Mouse (Mus musculus): ENCODE results near the gene Ptch1. TPM values are rescaled to one million over a fixed set of nuclear protein-coding genes. Genes with fewer than 3 reads are reported as not detected.
A peak's percentile ranks its signal among the peaks of the same experiment; 100 is the strongest.

Gene Ptch1
- total and polyA plus RNA-seq, 2 experiments from 2014 or later = 7.9 to 27.8 TPM

DNA sequence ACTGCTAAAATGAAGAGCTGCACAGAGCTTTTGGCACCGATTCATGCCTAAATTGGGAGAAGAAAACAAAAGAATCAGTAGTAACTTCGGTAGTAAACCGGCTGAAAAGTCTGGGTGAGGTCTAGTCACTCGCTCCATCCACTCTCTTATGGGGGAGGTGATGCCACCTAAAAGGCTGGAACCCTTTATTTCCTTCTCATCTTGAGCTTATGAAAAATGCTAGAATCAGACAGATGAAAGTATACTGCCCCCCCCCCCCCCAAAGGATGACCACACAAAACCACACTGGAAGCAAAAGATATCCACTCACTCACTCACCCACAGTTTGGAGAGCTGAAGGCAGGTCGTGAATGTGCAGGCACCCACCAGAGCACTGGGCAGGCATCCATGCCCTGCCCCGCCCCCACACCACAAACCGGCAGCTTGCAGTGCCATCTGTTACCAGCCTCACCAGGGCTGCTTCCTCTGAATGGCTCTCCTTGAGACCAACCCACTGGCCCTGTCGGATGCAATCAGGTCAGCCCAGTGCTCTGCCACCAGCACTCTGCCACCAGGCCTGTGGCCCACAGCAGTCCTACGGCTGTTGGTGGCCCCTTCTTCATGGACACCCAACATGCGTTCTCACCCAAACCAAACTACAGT lies 21.0 kb downstream of the Ptch1 start:
- H3K36me3 ChIP-seq (ENCODE audit: insufficient read depth, low read length) = no peaks in the 10 kb centered on the region; the same call in 1 of the 2 replicates
- H3K9me3 ChIP-seq (ENCODE audit: low read length) = no peaks in the 10 kb centered on the region
- no peak for TF ChIP-seq CTCF (IDR thresholded peaks at IDR 0.05)
- peaks cover 5% of the 10 kb centered on the region; the same call in 1 of the 2 replicates for H3K4me1 ChIP-seq (ENCODE audit: insufficient read depth, low read length)
- no peak overlapping the region for H3K9ac ChIP-seq (replicated peaks; ENCODE audit: low read length, poor library complexity, severe bottlenecking)
- DNase-seq (ENCODE audit: low spot score) (peak; percentile 89), ATAC-seq (ENCODE audit: low FRiP score) (peak; percentile 83)
- H3K27ac ChIP-seq (ENCODE audit: low read depth, low read length) = peak overlapping the region; percentile 4
- H3K4me2 ChIP-seq (ENCODE audit: low read depth, low read length, poor library complexity, severe bottlenecking) = peak overlapping the region; percentile 15; the same call in 1 of the 2 replicates
- WGBS = 48% methylated on average over 10 of the region's 10 CpGs
- no peaks in the 10 kb centered on the region for H3K27me3 ChIP-seq (ENCODE audit: insufficient read depth, low read length)
- no peak overlapping the region for H3K4me3 ChIP-seq (ENCODE audit: low read depth, low read length)

GRCm38 (mm10) chr13:63551552-63552290 lies 21.7 kb downstream of the Ptch1 start:
- Histone ChIP-seq H3K9me3 (ENCODE audit: low read length) (no peaks in the 10 kb centered on the region), H3K4me1 (ENCODE audit: insufficient read depth, low read length) (peaks cover 5% of the 10 kb centered on the region; the same call in 1 of the 2 replicates), H3K4me3 (ENCODE audit: low read depth, low read length) (no peak overlapping the region), H3K4me2 (ENCODE audit: low read depth, low read length, poor library complexity, severe bottlenecking) (no peak overlapping the region), H3K27ac (ENCODE audit: low read depth, low read length) (peak overlapping the region; percentile 8), H3K36me3 (ENCODE audit: insufficient read depth, low read length) (peaks cover 4% of the 10 kb centered on the region; the same call in 1 of the 2 replicates), H3K27me3 (ENCODE audit: insufficient read depth, low read length) (no peaks in the 10 kb centered on the region), H3K9ac (replicated peaks; ENCODE audit: low read length, poor library complexity, severe bottlenecking) (no peak overlapping the region)
- ATAC-seq (ENCODE audit: low FRiP score) = no peak
- 54% methylated on average over 10 of the region's 10 CpGs for WGBS
- peak; percentile 67 for DNase-seq (ENCODE audit: low spot score)
- TF ChIP-seq CTCF (IDR thresholded peaks at IDR 0.05) = peak; percentile 34

DNA sequence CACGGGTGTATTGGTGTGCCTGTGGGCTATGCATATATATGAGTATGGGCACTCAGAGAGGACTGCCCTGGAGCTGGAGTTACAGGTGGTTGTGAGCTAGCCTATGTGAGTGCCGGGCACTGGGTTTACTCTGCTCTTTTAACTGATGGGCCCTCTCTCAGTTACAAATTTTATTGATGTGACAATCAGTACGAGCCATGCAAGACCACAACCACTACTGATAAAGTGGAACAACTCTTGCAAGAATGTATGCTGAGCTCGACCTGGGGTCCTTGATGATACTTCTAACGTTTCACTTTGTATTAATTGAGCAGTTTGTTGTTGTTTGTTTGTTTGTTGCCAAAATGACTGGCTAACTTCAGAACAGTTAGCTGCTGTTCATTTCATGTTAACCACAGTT lies 23.0 kb downstream of the Ptch1 start:
- H3K4me3 ChIP-seq (ENCODE audit: low read depth, low read length) = no peak overlapping the region
- 0 out of 2 replicates have a peak, but pooled peaks cover 5% of the 10 kb centered on the region for H3K4me1 ChIP-seq (ENCODE audit: insufficient read depth, low read length)
- no peaks in the 10 kb centered on the region for H3K27me3 ChIP-seq (ENCODE audit: insufficient read depth, low read length)
- H3K9ac ChIP-seq (replicated peaks; ENCODE audit: low read length, poor library complexity, severe bottlenecking) = no peak overlapping the region
- ATAC-seq (ENCODE audit: low FRiP score) = no peak
- TF ChIP-seq CTCF (IDR thresholded peaks at IDR 0.05) = no peak
- H3K36me3 ChIP-seq (ENCODE audit: insufficient read depth, low read length) = peaks cover 5% of the 10 kb centered on the region; the same call in 1 of the 2 replicates
- H3K27ac ChIP-seq (ENCODE audit: low read depth, low read length) = no peak overlapping the region
- no peak overlapping the region for H3K4me2 ChIP-seq (ENCODE audit: low read depth, low read length, poor library complexity, severe bottlenecking)
- no peaks in the 10 kb centered on the region for H3K9me3 ChIP-seq (ENCODE audit: low read length)
- 84% methylated on average over 5 of the region's 5 CpGs for WGBS
- no peak for DNase-seq (ENCODE audit: low spot score)

- H3K4me1 ChIP-seq (ENCODE audit: insufficient read depth, low read length) = 0 out of 2 replicates have a peak, but pooled peaks cover 5% of the 10 kb centered on the region
- WGBS = 48% methylated on average over 5 of the region's 5 CpGs
- DNase-seq (ENCODE audit: low spot score) (peak; percentile 75), ATAC-seq (ENCODE audit: low FRiP score) (no peak)
- H3K27ac ChIP-seq (ENCODE audit: low read depth, low read length) = no peak overlapping the region
- no peak overlapping the region for H3K4me2 ChIP-seq (ENCODE audit: low read depth, low read length, poor library complexity, severe bottlenecking)
- no peak overlapping the region for H3K4me3 ChIP-seq (ENCODE audit: low read depth, low read length)
- no peaks in the 10 kb centered on the region for H3K9me3 ChIP-seq (ENCODE audit: low read length)
- no peaks in the 10 kb centered on the region for H3K27me3 ChIP-seq (ENCODE audit: insufficient read depth, low read length)
- H3K36me3 ChIP-seq (ENCODE audit: insufficient read depth, low read length) = peaks cover 8% of the 10 kb centered on the region; the same call in 1 of the 2 replicates
- no peak overlapping the region for H3K9ac ChIP-seq (replicated peaks; ENCODE audit: low read length, poor library complexity, severe bottlenecking)
- TF ChIP-seq CTCF (IDR thresholded peaks at IDR 0.05) = no peak
Measured at GRCm38 (mm10) chr13:63549210-63549609, 24.2 kb downstream of the Ptch1 start.

GRCm38 (mm10) chr13:63548571-63548970 lies 24.8 kb downstream of the Ptch1 start:
- peaks cover 8% of the 10 kb centered on the region; the same call in 1 of the 2 replicates for H3K36me3 ChIP-seq (ENCODE audit: insufficient read depth, low read length)
- ATAC-seq (ENCODE audit: low FRiP score) = no peak
- no peak overlapping the region for H3K9ac ChIP-seq (replicated peaks; ENCODE audit: low read length, poor library complexity, severe bottlenecking)
- H3K4me1 ChIP-seq (ENCODE audit: insufficient read depth, low read length) = 0 out of 2 replicates have a peak, but pooled peaks cover 5% of the 10 kb centered on the region
- no peak overlapping the region for H3K4me3 ChIP-seq (ENCODE audit: low read depth, low read length)
- no peaks in the 10 kb centered on the region for H3K9me3 ChIP-seq (ENCODE audit: low read length)
- H3K4me2 ChIP-seq (ENCODE audit: low read depth, low read length, poor library complexity, severe bottlenecking) = no peak overlapping the region
- TF ChIP-seq CTCF (IDR thresholded peaks at IDR 0.05) = no peak
- WGBS = 81% methylated on average over 4 of the region's 4 CpGs
- no peak for DNase-seq (ENCODE audit: low spot score)
- no peaks in the 10 kb centered on the region for H3K27me3 ChIP-seq (ENCODE audit: insufficient read depth, low read length)
- H3K27ac ChIP-seq (ENCODE audit: low read depth, low read length) = peak overlapping the region; percentile 26; the same call in 1 of the 2 replicates

DNA sequence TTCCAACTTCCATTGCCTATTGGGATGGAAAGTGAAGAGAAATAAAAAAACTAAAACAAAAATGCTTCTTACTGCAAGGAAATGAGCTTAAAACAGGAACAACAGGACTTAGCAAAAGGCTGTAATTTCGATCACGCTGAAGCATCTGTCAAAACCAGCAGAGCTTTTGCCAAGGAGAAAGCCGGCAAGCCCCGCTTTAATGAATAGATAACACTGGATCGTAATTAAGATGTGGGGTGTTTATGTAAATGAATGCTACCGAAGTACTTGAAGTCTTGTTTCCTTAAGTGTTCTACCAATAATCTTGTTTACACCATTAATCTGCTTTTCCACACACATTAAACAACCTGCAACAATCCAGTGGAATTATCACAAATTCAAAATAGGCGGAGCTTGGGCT lies 28.1 kb downstream of the Ptch1 start:
- no peak for ATAC-seq (ENCODE audit: low FRiP score)
- H3K27me3 ChIP-seq (ENCODE audit: insufficient read depth, low read length) = no peaks in the 10 kb centered on the region
- no peak overlapping the region for H3K27ac ChIP-seq (ENCODE audit: low read depth, low read length)
- 0 out of 2 replicates have a peak, but pooled peaks cover 5% of the 10 kb centered on the region for H3K4me1 ChIP-seq (ENCODE audit: insufficient read depth, low read length)
- WGBS = 45% methylated on average over 7 of the region's 7 CpGs
- H3K9me3 ChIP-seq (ENCODE audit: low read length) = no peaks in the 10 kb centered on the region
- no peak for DNase-seq (ENCODE audit: low spot score)
- no peak overlapping the region for H3K9ac ChIP-seq (replicated peaks; ENCODE audit: low read length, poor library complexity, severe bottlenecking)
- H3K4me3 ChIP-seq (ENCODE audit: low read depth, low read length) = no peak overlapping the region
- TF ChIP-seq CTCF (IDR thresholded peaks at IDR 0.05) = no peak
- peaks cover 27% of the 10 kb centered on the region for H3K36me3 ChIP-seq (ENCODE audit: insufficient read depth, low read length)
- H3K4me2 ChIP-seq (ENCODE audit: low read depth, low read length, poor library complexity, severe bottlenecking) = no peak overlapping the region
